Mouse (Mus musculus) liver, adult 2 months (tissue): Measurements from ENCODE around the gene Hddc3. TPM values are rescaled to one million over a fixed set of nuclear protein-coding genes. Genes with fewer than 3 reads are reported as not detected.

Experiments used
- DNase-seq: peaks from one replicate; pipeline ENCODE4 v3.0.0-alpha.2; 2011; ENCODE audit warnings: low read depth, low spot score; ENCODE audit errors: extremely low read depth
- H3K27ac ChIP-seq: fragments of 200-500 bp; replicated peaks from 2 replicates; pipeline ENCODE4 v1.5.1; 2012; ENCODE audit warnings: low read depth, mild to moderate bottlenecking, control low read depth, inconsistent platforms, low read length; ENCODE audit not compliant: insufficient read depth
- H3K27me3 ChIP-seq: fragments of 200-500 bp; 2 replicates; pipeline ENCODE4 v1.6.1; 2012; ENCODE audit warnings: mild to moderate bottlenecking, moderate library complexity, low read length, inconsistent platforms; ENCODE audit not compliant: control insufficient read depth, insufficient read depth
- H3K36me3 ChIP-seq: fragments of 200-500 bp; 2 replicates; pipeline ENCODE4 v1.6.1; 2012; ENCODE audit warnings: low read length, inconsistent platforms; ENCODE audit not compliant: control insufficient read depth, insufficient read depth
- H3K4me1 ChIP-seq: fragments of 200-500 bp; 2 replicates; pipeline ENCODE4 v1.6.1; 2011; ENCODE audit warnings: low read length; ENCODE audit not compliant: control insufficient read depth, insufficient read depth
- H3K4me3 ChIP-seq: fragments of 200-500 bp; 2 replicates; pipeline ENCODE4 v1.5.1; 2011; ENCODE audit warnings: low read depth, mild to moderate bottlenecking, control low read depth, low read length, moderate library complexity; ENCODE audit not compliant: insufficient read depth
- H3K79me2 ChIP-seq: fragments of 200-500 bp; 2 replicates; pipeline ENCODE4 v1.6.1; 2012; ENCODE audit warnings: inconsistent platforms, mild to moderate bottlenecking, low read length, moderate library complexity; ENCODE audit not compliant: control insufficient read depth, insufficient read depth
- H3K9ac ChIP-seq: fragments of 200-500 bp; 2 replicates; pipeline ENCODE4 v1.6.1; 2012; ENCODE audit warnings: low read depth, mild to moderate bottlenecking, control low read depth, inconsistent platforms, low read length
- CTCF ChIP-seq: fragments of 200-500 bp; IDR thresholded peaks from 2 replicates; pipeline ENCODE4 v1.5.1; 2011; ENCODE audit warnings: low read depth, low read length, control low read depth
- POLR2A ChIP-seq: fragments of 200-500 bp; IDR thresholded peaks from 2 replicates; pipeline ENCODE4 v1.6.1; 2011; ENCODE audit warnings: low read length, control low read depth; ENCODE audit not compliant: insufficient read depth; ENCODE audit errors: extremely low read depth
- WGBS: fragments of 180-500 bp; shearing (Covaris S2); methylation state at CpG from one replicate; pipeline ENCODE4 v1.1.7; 2018; 5-methylcytosine and 5-hydroxymethylcytosine counted together
- polyA plus RNA-seq: library from polyadenylated mRNA; depleted of rRNA; stranded (reverse); fragments of >200 nt; gene quantifications from 2 replicates; pipeline ENCODE4 v1.2.3, GENCODE M21; 2012
- total RNA-seq: library from RNA; depleted of rRNA; stranded (reverse); fragments of >200 nt; gene quantifications from 2 replicates; pipeline ENCODE4 v1.2.3, GENCODE M21; 2014

Gene Hddc3
- total and polyA plus RNA-seq, 2 experiments, result 8.7 to 28.3 TPM

DNA sequence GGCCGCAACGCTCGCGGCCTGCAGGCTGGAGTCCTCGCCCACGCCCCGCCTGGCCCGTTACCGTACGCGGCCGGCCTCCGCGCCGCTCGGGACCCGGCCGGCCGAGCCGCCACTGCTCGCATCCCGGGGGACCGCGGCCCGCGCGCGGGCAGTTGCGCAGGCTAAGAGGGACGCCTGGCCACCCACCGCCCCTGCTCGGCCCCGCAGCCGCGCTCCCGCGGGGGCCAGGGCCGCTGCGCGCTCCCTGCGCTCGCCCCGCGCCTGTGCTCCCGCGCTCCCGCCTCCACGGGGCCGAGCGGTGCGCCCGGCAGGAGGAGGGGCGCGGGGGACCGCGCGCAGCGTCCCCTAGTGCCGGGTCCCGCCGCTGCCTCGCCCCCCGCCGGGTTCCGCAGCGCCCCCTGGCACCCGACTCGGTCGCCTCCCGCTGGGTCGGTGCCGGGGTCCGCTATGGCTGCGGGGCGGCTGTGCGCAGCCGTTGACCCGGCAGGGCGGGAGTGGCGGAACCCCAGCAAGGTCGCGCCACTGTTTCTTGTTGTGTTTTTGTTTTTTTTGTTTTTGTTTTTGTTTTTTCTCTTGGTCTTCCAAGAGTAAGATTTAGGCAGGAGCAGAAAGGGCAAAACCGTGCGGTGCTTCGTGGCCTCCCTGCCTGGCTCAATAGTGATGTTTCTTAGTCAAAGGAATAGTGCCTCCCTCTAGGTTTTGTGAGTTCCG is 28.3 kb downstream of the Hddc3 start, which contains the start of gene Man2a2:
Man2a2 (minus strand) TSS at position 335 of the 711 bp plus-strand sequence.
- Histone ChIP-seq H3K27me3 (no peaks in the 10 kb centered on the region), H3K4me3 (peak within 1 kb of the TSS; percentile 61), H3K79me2 (no peaks in the 10 kb centered on the region), H3K9ac (peak within 1 kb of the TSS; percentile 69), H3K27ac (peak within 1 kb of the TSS; percentile 35), H3K36me3 (peaks cover 4% of the 10 kb centered on the region; the same call in 1 of the 2 replicates), H3K4me1 (peaks cover 6% of the 10 kb centered on the region)
- WGBS, result 1% methylated on average over 82 of the region's 86 CpGs
- no peak for DNase-seq
- TF ChIP-seq CTCF, result peak; percentile 68
- no peak for TF ChIP-seq POLR2A

DNA sequence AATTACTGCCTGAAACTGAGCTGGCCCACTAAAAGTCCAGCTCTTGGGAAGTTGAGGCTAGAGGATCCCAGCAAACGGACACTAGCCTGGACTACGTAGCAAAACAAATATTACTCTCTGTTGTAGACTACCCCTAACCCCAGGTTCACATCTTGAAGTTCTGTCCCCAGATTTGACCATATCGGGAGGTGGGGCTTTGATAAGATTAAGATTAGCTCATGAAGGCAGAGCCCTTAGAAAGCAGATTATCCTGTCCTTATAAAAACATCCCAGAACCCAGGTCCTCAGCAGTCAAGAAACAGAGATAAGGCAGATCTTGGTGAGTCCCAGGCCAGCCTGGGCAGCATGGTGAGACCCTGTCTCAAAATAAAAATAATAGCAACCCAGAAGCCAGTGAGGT is 29.3 kb downstream of the Hddc3 start:
- TF ChIP-seq CTCF (no peak), POLR2A (no peak)
- H3K4me3 ChIP-seq, result no peak overlapping the region
- no peaks in the 10 kb centered on the region for H3K27me3 ChIP-seq
- 91% methylated on average over 3 of the region's 3 CpGs for WGBS
- H3K36me3 ChIP-seq, result no peaks in the 10 kb centered on the region
- H3K27ac ChIP-seq, result no peak overlapping the region
- no peak for DNase-seq
- no peak overlapping the region for H3K9ac ChIP-seq
- H3K79me2 ChIP-seq, result no peaks in the 10 kb centered on the region
- H3K4me1 ChIP-seq, result peaks cover 6% of the 10 kb centered on the region

DNA sequence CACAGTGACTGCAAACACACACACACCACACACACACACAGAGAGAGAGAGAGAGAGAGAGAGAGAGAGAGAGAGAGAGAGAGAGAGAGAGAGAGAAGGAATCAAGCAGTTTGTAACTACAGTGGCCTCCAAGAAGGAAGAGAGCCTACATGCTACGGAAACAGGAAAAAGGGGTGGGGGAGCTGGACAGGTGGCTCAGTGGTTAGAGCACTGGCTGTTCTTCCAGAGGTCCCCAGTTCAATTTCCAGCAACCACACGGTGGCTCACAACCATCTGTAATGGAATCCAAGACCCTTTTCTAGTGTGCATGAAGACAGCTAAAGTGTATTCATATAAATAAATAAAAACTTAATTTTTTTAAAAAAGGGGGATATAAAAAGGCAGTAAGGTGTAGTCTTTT is 29.8 kb downstream of the Hddc3 start:
- no peaks in the 10 kb centered on the region for H3K27me3 ChIP-seq
- no peaks in the 10 kb centered on the region for H3K79me2 ChIP-seq
- no peak overlapping the region for H3K9ac ChIP-seq
- H3K36me3 ChIP-seq, result no peaks in the 10 kb centered on the region
- no peak overlapping the region for H3K4me3 ChIP-seq
- WGBS, result 63% methylated on average over 2 of the region's 2 CpGs
- no peak for DNase-seq
- H3K27ac ChIP-seq, result no peak overlapping the region
- peaks cover 6% of the 10 kb centered on the region for H3K4me1 ChIP-seq
- TF ChIP-seq CTCF (no peak), POLR2A (no peak)

GRCm38 (mm10) chr7:80373352-80373751 is 30.4 kb downstream of the Hddc3 start:
- Histone ChIP-seq H3K4me3 (no peak overlapping the region), H3K27me3 (no peaks in the 10 kb centered on the region), H3K4me1 (peaks cover 6% of the 10 kb centered on the region), H3K79me2 (no peaks in the 10 kb centered on the region), H3K9ac (no peak overlapping the region), H3K36me3 (no peaks in the 10 kb centered on the region), H3K27ac (no peak overlapping the region)
- 81% methylated on average over 4 of the region's 4 CpGs for WGBS
- no peak for TF ChIP-seq POLR2A
- TF ChIP-seq CTCF, result no peak
- no peak for DNase-seq

DNA sequence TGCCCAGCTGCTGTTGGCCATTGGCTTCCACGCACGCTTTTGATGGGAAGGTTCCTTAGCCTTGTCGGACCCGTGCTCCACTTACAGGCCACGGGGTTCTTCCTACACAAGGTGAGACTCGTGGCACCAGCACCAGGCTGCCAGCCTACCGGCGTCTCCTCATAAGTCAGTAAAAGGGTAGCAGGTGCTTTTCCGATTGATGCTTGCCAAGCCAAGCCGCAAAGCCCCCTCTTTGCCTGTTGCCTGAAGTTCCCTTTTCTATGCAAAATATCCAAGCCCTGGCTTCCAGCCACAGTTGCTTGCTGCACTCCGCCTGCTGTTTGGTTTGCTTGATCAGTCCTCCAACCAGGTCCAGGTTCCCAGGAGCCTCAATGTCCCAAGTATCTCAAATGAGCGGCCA is 30.9 kb downstream of the Hddc3 start:
- H3K27ac ChIP-seq, result no peak overlapping the region
- no peak for DNase-seq
- no peaks in the 10 kb centered on the region; the same call in 1 of the 2 replicates for H3K36me3 ChIP-seq
- no peak overlapping the region for H3K9ac ChIP-seq
- no peak overlapping the region for H3K4me3 ChIP-seq
- H3K79me2 ChIP-seq, result no peaks in the 10 kb centered on the region
- H3K4me1 ChIP-seq, result peaks cover 6% of the 10 kb centered on the region
- no peaks in the 10 kb centered on the region for H3K27me3 ChIP-seq
- 92% methylated on average over 12 of the region's 12 CpGs for WGBS
- TF ChIP-seq POLR2A (no peak), CTCF (no peak)

GRCm38 (mm10) chr7:80374280-80374679 is 31.4 kb downstream of the Hddc3 start:
- Histone ChIP-seq H3K9ac (no peak overlapping the region), H3K27me3 (no peaks in the 10 kb centered on the region), H3K27ac (no peak overlapping the region), H3K4me3 (no peak overlapping the region), H3K4me1 (peaks cover 6% of the 10 kb centered on the region), H3K36me3 (no peaks in the 10 kb centered on the region; the same call in 1 of the 2 replicates), H3K79me2 (no peaks in the 10 kb centered on the region)
- 72% methylated on average over 3 of the region's 3 CpGs for WGBS
- no peak for TF ChIP-seq CTCF
- TF ChIP-seq POLR2A, result no peak
- no peak for DNase-seq
